Mouse (Mus musculus) lung, adult 2 months (tissue): Measurements from ENCODE around the gene 1700010B08Rik.

ENCODE experiments used
- CTCF ChIP-seq: fragments of 200-500 bp; IDR thresholded peaks from 2 replicates; pipeline ENCODE4 v1.5.1; 2011; ENCODE audit warnings: mild to moderate bottlenecking, low read length, control low read depth; ENCODE audit not compliant: insufficient read depth
- POLR2A ChIP-seq: fragments of 200-500 bp; IDR thresholded peaks from 2 replicates; pipeline ENCODE4 v1.6.1; 2011; ENCODE audit warnings: low read depth, mild to moderate bottlenecking, control low read depth, low read length, borderline replicate concordance; ENCODE audit errors: extremely low read depth

DNA sequence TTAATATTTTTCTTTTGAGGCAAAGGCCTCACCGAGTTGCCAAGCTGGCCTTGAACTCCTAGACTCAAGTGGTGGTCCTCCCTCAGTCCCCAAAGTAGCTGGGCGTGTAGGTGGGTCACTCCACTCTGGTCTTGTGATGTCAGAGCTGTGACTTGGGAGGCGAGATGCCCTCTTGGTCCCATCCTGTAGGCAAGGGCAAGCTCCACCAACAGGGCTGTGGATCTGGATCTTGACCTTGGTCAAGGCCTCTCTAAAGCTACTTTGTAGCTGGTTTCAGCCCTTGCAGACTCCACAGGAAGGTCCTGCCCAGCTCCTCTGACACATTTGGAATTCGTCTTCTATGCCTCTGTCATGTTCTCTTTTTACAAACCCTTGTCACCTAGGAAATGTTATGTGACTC, 6.6 kb downstream of the 1700010B08Rik start:
- TF ChIP-seq CTCF (no peak), POLR2A (no peak)
